Mouse (Mus musculus) thymus, adult 2 months (tissue): Measurements from ENCODE around the gene Itga6. TPM values are rescaled to one million over a fixed set of nuclear protein-coding genes. Genes with fewer than 3 reads are reported as not detected.

Experiments used
- DNase-seq: peaks from one replicate; pipeline ENCODE4 v3.0.0; 2021
- H3K27ac ChIP-seq: fragments of 200-500 bp; 2 replicates; pipeline ENCODE4 v1.5.1; 2012; ENCODE audit warnings: low read length, control low read depth; ENCODE audit not compliant: control insufficient read depth, insufficient read depth
- H3K27me3 ChIP-seq: fragments of 200-500 bp; 2 replicates; pipeline ENCODE4 v1.6.1; 2012; ENCODE audit warnings: mild to moderate bottlenecking, low read length, moderate library complexity, mixed read lengths; ENCODE audit not compliant: control insufficient read depth, insufficient read depth
- H3K36me3 ChIP-seq: fragments of 200-500 bp; 2 replicates; pipeline ENCODE4 v1.6.1; 2012; ENCODE audit warnings: mild to moderate bottlenecking, low read length, moderate library complexity; ENCODE audit not compliant: control insufficient read depth, insufficient read depth
- H3K4me1 ChIP-seq: fragments of 200-500 bp; replicated peaks from 2 replicates; pipeline ENCODE4 v1.6.1; 2012; ENCODE audit warnings: low read length; ENCODE audit not compliant: control insufficient read depth, insufficient read depth
- H3K4me3 ChIP-seq: fragments of 200-500 bp; 2 replicates; pipeline ENCODE4 v1.5.1; 2012; ENCODE audit warnings: mild to moderate bottlenecking, low read length, control low read depth, moderate library complexity; ENCODE audit not compliant: control insufficient read depth, insufficient read depth
- CTCF ChIP-seq: fragments of 200-500 bp; IDR thresholded peaks from 2 replicates; pipeline ENCODE4 v1.5.1; 2012; ENCODE audit warnings: mild to moderate bottlenecking, control low read depth, low read length, moderate library complexity, borderline replicate concordance; ENCODE audit not compliant: control insufficient read depth, poor library complexity, insufficient read depth; ENCODE audit errors: extremely low read depth
- POLR2A ChIP-seq: fragments of 200-500 bp; IDR thresholded peaks from 2 replicates; pipeline ENCODE4 v1.6.1; 2012; ENCODE audit warnings: mild to moderate bottlenecking, low read length, control low read depth, moderate library complexity; ENCODE audit not compliant: control insufficient read depth, poor library complexity, insufficient read depth; ENCODE audit errors: extremely low read depth
- WGBS: fragments of 180-500 bp; shearing (Covaris S2); methylation state at CpG from one replicate; pipeline ENCODE4 v1.1.7; 2018; 5-methylcytosine and 5-hydroxymethylcytosine counted together
- polyA plus RNA-seq: library from polyadenylated mRNA; depleted of rRNA; stranded (reverse); fragments of >200 nt; gene quantifications from 2 replicates; pipeline ENCODE4 v1.2.3, GENCODE M21; 2012

Gene Itga6
- polyA plus RNA-seq, 1 experiment: 38.2 TPM

GRCm38 (mm10) chr2:71805120-71805519 lies 59.7 kb downstream of the Itga6 start:
- DNase-seq: no peak
- H3K4me1 ChIP-seq: peaks cover 17% of the 10 kb centered on the region
- no peak for TF ChIP-seq CTCF
- no peak for TF ChIP-seq POLR2A
- no peak overlapping the region for H3K27ac ChIP-seq
- no peak overlapping the region for H3K4me3 ChIP-seq
- H3K27me3 ChIP-seq: no peaks in the 10 kb centered on the region
- WGBS: 96% methylated on average over 7 of the region's 7 CpGs
- no peaks in the 10 kb centered on the region for H3K36me3 ChIP-seq

- Histone ChIP-seq H3K4me3 (no peak overlapping the region), H3K27me3 (no peaks in the 10 kb centered on the region), H3K36me3 (no peaks in the 10 kb centered on the region), H3K4me1 (peaks cover 17% of the 10 kb centered on the region), H3K27ac (no peak overlapping the region)
- DNase-seq: no peak
- TF ChIP-seq CTCF (no peak), POLR2A (no peak)
- 93% methylated on average over 11 of the region's 11 CpGs for WGBS
Measured at GRCm38 (mm10) chr2:71805611-71806567, 60.5 kb downstream of the Itga6 start.

DNA sequence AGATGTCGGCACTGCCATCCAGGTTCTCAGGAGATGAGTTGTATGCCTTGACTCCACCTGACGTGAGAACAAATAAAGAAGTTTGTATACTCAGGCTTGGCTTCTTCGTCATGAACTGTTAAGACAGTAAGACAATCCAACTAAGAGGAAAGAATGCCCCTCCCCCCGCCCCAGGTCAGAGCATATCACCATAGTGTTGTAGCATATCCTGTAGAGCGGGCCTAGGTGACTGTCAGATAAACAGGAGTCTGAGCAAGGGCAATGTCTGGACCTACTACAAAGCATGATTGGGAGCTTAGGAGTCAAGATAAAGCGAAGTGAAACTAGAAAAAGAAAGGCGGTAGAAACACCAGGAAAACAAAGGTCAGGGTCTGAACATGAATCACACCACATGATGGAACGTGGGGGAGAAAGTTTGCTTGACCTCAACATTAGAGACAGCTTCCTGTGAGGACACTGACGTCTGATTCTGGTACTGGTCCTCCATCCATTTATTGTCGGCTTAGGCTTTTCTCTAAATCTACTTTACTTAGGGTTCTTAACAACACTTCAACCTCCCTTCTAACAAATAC lies 64.0 kb downstream of the Itga6 start:
- Histone ChIP-seq H3K4me1 (peaks cover 27% of the 10 kb centered on the region), H3K27me3 (no peaks in the 10 kb centered on the region), H3K4me3 (no peak overlapping the region), H3K36me3 (no peaks in the 10 kb centered on the region), H3K27ac (no peak overlapping the region)
- DNase-seq: no peak
- WGBS: 92% methylated on average over 10 of the region's 10 CpGs
- no peak for TF ChIP-seq CTCF
- no peak for TF ChIP-seq POLR2A

GRCm38 (mm10) chr2:71810010-71810409 lies 64.6 kb downstream of the Itga6 start:
- H3K27ac ChIP-seq: no peak overlapping the region
- H3K36me3 ChIP-seq: no peaks in the 10 kb centered on the region
- no peak for TF ChIP-seq POLR2A
- no peak for TF ChIP-seq CTCF
- H3K4me1 ChIP-seq: peaks cover 33% of the 10 kb centered on the region
- WGBS: 93% methylated on average over 11 of the region's 11 CpGs
- DNase-seq: no peak
- no peak overlapping the region for H3K4me3 ChIP-seq
- no peaks in the 10 kb centered on the region for H3K27me3 ChIP-seq

GRCm38 (mm10) chr2:71810906-71811305 lies 65.5 kb downstream of the Itga6 start:
- 96% methylated on average over 6 of the region's 6 CpGs for WGBS
- TF ChIP-seq CTCF (no peak), POLR2A (no peak)
- no peaks in the 10 kb centered on the region for H3K36me3 ChIP-seq
- H3K4me1 ChIP-seq: peaks cover 40% of the 10 kb centered on the region
- DNase-seq: no peak
- H3K27me3 ChIP-seq: no peaks in the 10 kb centered on the region
- no peak overlapping the region for H3K27ac ChIP-seq
- H3K4me3 ChIP-seq: no peak overlapping the region

- no peaks in the 10 kb centered on the region for H3K36me3 ChIP-seq
- WGBS: 49% methylated on average over 12 of the region's 12 CpGs
- H3K4me3 ChIP-seq: peak overlapping the region; percentile 22
- DNase-seq: peak; percentile 88
- peak; percentile 93; the same call in 1 of the 2 replicates for TF ChIP-seq CTCF
- TF ChIP-seq POLR2A: no peak
- H3K27ac ChIP-seq: peak overlapping the region; percentile 96
- peaks cover 48% of the 10 kb centered on the region for H3K4me1 ChIP-seq
- H3K27me3 ChIP-seq: no peaks in the 10 kb centered on the region
Measured at GRCm38 (mm10) chr2:71812221-71813021, 67.0 kb downstream of the Itga6 start.
